Mouse (Mus musculus) thymus, adult 2 months (tissue): ENCODE measurements around the gene Szt2.

Experiments
- CTCF ChIP-seq: fragments of 200-500 bp; IDR thresholded peaks from 2 replicates; pipeline ENCODE4 v1.5.1; 2012; ENCODE audit warnings: mild to moderate bottlenecking, control low read depth, low read length, moderate library complexity, borderline replicate concordance; ENCODE audit not compliant: control insufficient read depth, poor library complexity, insufficient read depth; ENCODE audit errors: extremely low read depth
- POLR2A ChIP-seq: fragments of 200-500 bp; IDR thresholded peaks from 2 replicates; pipeline ENCODE4 v1.6.1; 2012; ENCODE audit warnings: mild to moderate bottlenecking, low read length, control low read depth, moderate library complexity; ENCODE audit not compliant: control insufficient read depth, poor library complexity, insufficient read depth; ENCODE audit errors: extremely low read depth

DNA sequence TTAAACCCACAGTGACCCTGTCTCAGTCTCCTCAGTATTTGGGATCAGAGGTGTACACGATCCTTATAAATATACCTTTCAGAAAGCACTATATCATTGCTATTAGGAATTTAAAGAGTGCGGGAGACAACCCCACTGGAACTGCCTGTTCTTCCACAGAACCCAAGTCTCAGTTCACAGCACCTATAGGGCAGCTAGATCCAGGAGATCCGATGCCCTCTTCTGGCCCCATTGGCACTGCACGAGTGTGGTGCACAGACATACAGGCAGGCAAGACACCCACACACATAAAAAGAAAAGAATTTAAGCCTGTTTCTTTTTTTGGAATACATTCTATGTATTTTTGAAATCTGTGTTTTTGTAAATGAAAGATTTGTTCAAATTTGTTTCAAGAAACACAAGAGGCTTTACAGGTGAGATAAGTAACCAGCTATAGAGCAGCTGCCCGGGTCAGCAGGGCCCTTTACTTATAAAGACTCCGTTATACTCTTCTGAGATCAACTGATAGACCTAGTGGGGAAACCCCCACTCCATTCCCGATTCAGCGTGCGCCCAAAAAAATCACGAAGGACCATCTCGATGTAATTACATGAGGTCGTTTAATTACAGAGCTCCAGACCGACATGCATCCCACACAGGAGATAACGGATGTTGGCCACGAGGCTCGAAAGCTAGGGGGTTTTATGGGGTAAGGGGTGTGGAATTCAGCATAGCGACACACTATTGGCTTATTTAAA is 50.7 kb downstream of the Szt2 start:
- TF ChIP-seq CTCF: no peak
- TF ChIP-seq POLR2A: no peak
